Mouse (Mus musculus) MEL (cell line): ENCODE measurements at regions not wholly inside any gene's neighbourhood (a gene's known extent, or its start where the extent isn't known, plus 50 kb on each side); places are given as distances from the start of the nearest gene placed in this dataset.

ENCODE experiments used
- CTCF ChIP-seq, 3 experiments: IDR thresholded peaks in 2 of 3; conservative IDR thresholded peaks in 1 of 3; 2 replicates each; pipeline ENCODE4 v1.5.1; 2011 to 2012; ENCODE audit warnings: low read length in 3 of 3, low read depth in 2 of 3, mild to moderate bottlenecking in 2 of 3, improper control_type of control experiment in 1 of 3, inconsistent platforms in 1 of 3, mixed read lengths in 1 of 3, moderate library complexity in 1 of 3; ENCODE audit not compliant: control insufficient read depth in 1 of 3, insufficient read depth in 1 of 3, poor library complexity in 1 of 3, severe bottlenecking in 1 of 3
- EP300 ChIP-seq, 2 experiments: IDR thresholded peaks; 2 replicates each; pipeline ENCODE4 v1.6.1; 2011; ENCODE audit warnings: improper control_type of control experiment in 2 of 2, low read length in 2 of 2, low read depth in 1 of 2, mild to moderate bottlenecking in 1 of 2
- NELFE ChIP-seq: IDR thresholded peaks from 2 replicates; pipeline ENCODE4 v1.6.1; 2011; ENCODE audit warnings: low read depth, low read length, improper control_type of control experiment
- POLR2AphosphoS2 ChIP-seq: IDR thresholded peaks from 2 replicates; pipeline ENCODE4 v1.6.1; 2011; ENCODE audit warnings: low read length, improper control_type of control experiment
- POLR2AphosphoS5 ChIP-seq: IDR thresholded peaks from 2 replicates; pipeline ENCODE4 v1.6.1; 2012; ENCODE audit warnings: low read depth, borderline replicate concordance, mild to moderate bottlenecking, inconsistent platforms, low read length, moderate library complexity, mixed read lengths
- TBP ChIP-seq: IDR thresholded peaks from 2 replicates; pipeline ENCODE4 v1.8.0; 2011; ENCODE audit warnings: low read depth, low read length, improper control_type of control experiment
- TCF12 ChIP-seq: IDR thresholded peaks from 2 replicates; pipeline ENCODE4 v1.6.1; 2014; ENCODE audit warnings: low read depth, mild to moderate bottlenecking, inconsistent platforms, low read length, improper control_type of control experiment, moderate library complexity

DNA sequence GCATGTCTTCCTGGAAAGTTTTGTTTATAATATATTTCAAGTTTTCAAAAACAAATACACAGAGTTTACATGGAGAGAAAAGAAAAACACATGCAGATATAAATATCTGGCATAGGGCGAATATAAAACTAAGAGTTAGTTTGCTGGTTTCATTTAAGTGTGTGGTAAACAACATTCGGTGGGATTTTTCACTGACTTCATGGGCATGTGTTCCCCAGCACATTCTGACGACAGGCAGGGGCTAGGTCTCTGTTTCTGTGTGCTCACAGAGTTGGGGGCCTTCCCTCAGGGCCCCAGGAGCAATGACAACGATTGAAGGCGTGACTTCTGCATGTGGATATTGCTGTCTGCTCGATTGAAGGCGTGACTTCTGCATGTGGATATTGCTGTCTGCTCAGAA lies 193.3 kb upstream of the Npvf start:
- no peak for TF ChIP-seq TBP
- TF ChIP-seq NELFE = no peak
- TF ChIP-seq TCF12 = no peak
- no peak for TF ChIP-seq POLR2AphosphoS5
- TF ChIP-seq EP300 (IDR thresholded peaks at IDR 0.05; ENCODE audit: low read depth in 1 of 2, low read length in 2 of 2) = no peak
- TF ChIP-seq POLR2AphosphoS2 = no peak
- no peak for TF ChIP-seq CTCF (IDR thresholded peaks at IDR 0.05 in 2 of 3, conservative IDR thresholded peaks at IDR 0.05 in 1 of 3; ENCODE audit: control insufficient read depth in 1 of 3, insufficient read depth in 1 of 3, low read depth in 2 of 3, low read length in 3 of 3, poor library complexity in 1 of 3, severe bottlenecking in 1 of 3)
